Mouse (Mus musculus) liver, embryonic 13.5 days (tissue): ENCODE data around the gene Gm44805. TPM values are rescaled to one million over a fixed set of nuclear protein-coding genes. Genes with fewer than 3 reads are reported as not detected.

Source experiments
- ATAC-seq: fragments of 200-750 bp; cut with Nextera tagmentation; 2 replicates; pipeline ENCODE4 v1.8.0; 2017; ENCODE audit warnings: low read depth, mild to moderate bottlenecking, moderate number of reproducible peaks, moderate library complexity
- DNase-seq: peaks from one replicate; pipeline ENCODE4 v3.0.0; 2022
- H3K27ac ChIP-seq: fragments of 300-500 bp; sonication (generic); 2 replicates; pipeline ENCODE4 v1.5.1; 2015; ENCODE audit warnings: moderate library complexity, mild to moderate bottlenecking, inconsistent platforms
- H3K27me3 ChIP-seq: fragments of 300-500 bp; sonication (generic); 2 replicates; pipeline ENCODE4 v1.6.1; 2015; ENCODE audit warnings: mild to moderate bottlenecking, inconsistent platforms
- H3K36me3 ChIP-seq: fragments of 300-500 bp; sonication (generic); 2 replicates; pipeline ENCODE4 v1.6.1; 2015; ENCODE audit warnings: mild to moderate bottlenecking, inconsistent platforms
- H3K4me1 ChIP-seq: fragments of 300-500 bp; sonication (generic); replicated peaks from 2 replicates; pipeline ENCODE4 v1.6.1; 2015; ENCODE audit warnings: inconsistent platforms
- H3K4me2 ChIP-seq: fragments of 300-500 bp; sonication (generic); 2 replicates; pipeline ENCODE4 v1.6.1; 2015; ENCODE audit warnings: inconsistent platforms, mild to moderate bottlenecking, moderate library complexity
- H3K4me3 ChIP-seq: fragments of 300-500 bp; sonication (generic); replicated peaks from 2 replicates; pipeline ENCODE4 v1.5.1; 2015; ENCODE audit warnings: mild to moderate bottlenecking, inconsistent platforms
- H3K9ac ChIP-seq: fragments of 300-500 bp; sonication (generic); 2 replicates; pipeline ENCODE4 v1.6.1; 2015; ENCODE audit warnings: mild to moderate bottlenecking, inconsistent platforms
- H3K9me3 ChIP-seq: fragments of 300-500 bp; sonication (generic); replicated peaks from 2 replicates; pipeline ENCODE4 v1.6.1; 2016; ENCODE audit warnings: inconsistent platforms
- WGBS: fragments of 180-500 bp; shearing (Covaris S2); methylation state at CpG from one replicate; pipeline ENCODE4 v1.1.7; 2015; ENCODE audit not compliant: insufficient replicate concordance; 5-methylcytosine and 5-hydroxymethylcytosine counted together
- polyA plus RNA-seq: library from polyadenylated mRNA; unstranded; fragments of >200 nt; fragmentation: Nextera tagmentation; extraction: Ambion mirVana; gene quantifications from 2 replicates; pipeline ENCODE4 v1.2.1, GENCODE M21; 2015

The Gm44805 gene
- polyA plus RNA-seq, 1 experiment from 2014 or later: 7.5 TPM

DNA sequence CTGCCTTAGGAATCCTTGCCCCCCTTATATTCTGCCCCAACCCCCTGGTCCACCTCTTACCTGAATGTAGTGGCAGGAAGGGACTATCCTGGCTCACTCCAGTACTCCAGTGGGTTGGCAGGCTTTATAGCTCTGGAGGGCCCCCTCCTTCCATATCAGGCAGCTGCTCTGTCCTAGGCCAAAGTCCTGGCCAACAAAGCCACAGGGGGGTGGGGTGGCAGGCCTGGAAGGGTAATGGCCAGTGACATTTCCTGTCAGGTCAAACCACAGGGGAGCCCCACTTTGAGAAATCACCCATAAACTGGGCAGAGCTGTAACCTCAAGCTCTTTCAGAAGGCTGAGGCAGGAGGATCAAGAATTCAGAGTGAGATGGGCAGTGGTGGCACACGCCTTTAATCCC lies 4.6 kb downstream of the Gm44805 start:
- WGBS: 65% methylated on average over 1 of the region's 1 CpGs
- Histone ChIP-seq H3K27ac (peak overlapping the region; percentile 64), H3K36me3 (0 out of 2 replicates have a peak, but pooled peaks cover under 1% of the 10 kb centered on the region), H3K9me3 (no peaks in the 10 kb centered on the region), H3K4me1 (peaks cover 26% of the 10 kb centered on the region), H3K9ac (peak overlapping the region; percentile 38; the same call in 1 of the 2 replicates), H3K4me3 (peak overlapping the region; percentile 37), H3K27me3 (no peaks in the 10 kb centered on the region), H3K4me2 (peak overlapping the region; percentile 24; the same call in 1 of the 2 replicates)
- no peak for DNase-seq
- peak; percentile 59 for ATAC-seq

DNA sequence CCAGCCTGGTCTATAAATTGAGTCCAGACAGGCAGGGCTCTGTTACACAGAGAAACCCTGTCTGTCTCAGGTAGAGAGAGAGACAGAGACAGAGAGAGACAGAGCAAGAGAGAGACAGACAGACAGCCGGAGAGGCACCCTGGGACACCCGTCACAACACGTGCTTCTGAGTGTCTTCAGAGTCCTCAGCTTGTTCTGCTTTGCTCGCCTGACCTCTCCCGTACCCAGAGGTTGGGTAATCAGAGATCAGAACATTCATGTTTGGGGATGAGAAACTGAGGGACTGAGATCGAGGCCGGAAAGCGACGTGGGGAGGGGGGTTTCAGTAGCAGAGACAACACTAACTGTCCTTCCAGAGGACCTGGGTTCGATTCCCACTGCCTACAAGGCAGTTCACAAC lies 5.4 kb downstream of the Gm44805 start:
- 60% methylated on average over 10 of the region's 10 CpGs for WGBS
- ATAC-seq (no peak), DNase-seq (no peak)
- peak overlapping the region; percentile 38 for H3K9ac ChIP-seq
- no peaks in the 10 kb centered on the region for H3K27me3 ChIP-seq
- H3K4me3 ChIP-seq: peak overlapping the region; percentile 37
- H3K36me3 ChIP-seq: 0 out of 2 replicates have a peak, but pooled peaks cover 4% of the 10 kb centered on the region
- H3K9me3 ChIP-seq: no peaks in the 10 kb centered on the region
- H3K27ac ChIP-seq: peak overlapping the region; percentile 64
- peaks cover 18% of the 10 kb centered on the region for H3K4me1 ChIP-seq
- H3K4me2 ChIP-seq: peak overlapping the region; percentile 35

DNA sequence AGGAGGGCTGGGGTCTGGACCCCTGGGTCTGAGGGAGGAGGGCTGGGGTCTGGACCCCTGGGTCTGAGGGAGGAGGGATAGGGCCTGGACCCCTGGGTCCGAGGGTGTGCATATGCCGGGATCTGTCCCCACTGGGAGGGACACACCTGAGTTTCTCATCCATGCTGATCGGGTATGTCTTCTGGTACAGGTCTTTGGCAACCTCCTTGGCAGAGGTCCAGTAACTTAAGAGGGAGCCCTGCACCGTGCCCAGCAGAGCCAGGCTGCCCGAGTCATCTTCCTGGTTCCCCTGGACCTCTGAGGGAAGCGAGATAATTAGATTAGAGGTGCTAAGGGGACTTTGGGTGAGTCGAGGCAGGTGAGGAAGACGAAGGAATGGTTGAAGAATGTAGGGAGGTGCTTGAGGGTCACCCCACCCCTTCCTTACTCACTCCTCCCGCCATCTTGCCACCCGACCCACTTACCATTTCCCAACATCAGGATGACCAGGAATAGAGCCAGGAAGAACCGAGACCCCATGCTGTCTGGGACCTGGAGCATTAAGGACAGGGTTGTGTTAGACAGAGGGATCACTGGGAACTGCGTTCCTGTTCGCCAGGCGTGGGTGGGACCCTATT lies 8.0 kb downstream of the Gm44805 start:
- Histone ChIP-seq H3K36me3 (0 out of 2 replicates have a peak, but pooled peaks cover 4% of the 10 kb centered on the region), H3K27ac (no peak overlapping the region), H3K27me3 (no peaks in the 10 kb centered on the region), H3K4me1 (peaks cover 23% of the 10 kb centered on the region), H3K9ac (no peak overlapping the region), H3K9me3 (no peaks in the 10 kb centered on the region), H3K4me2 (no peak overlapping the region), H3K4me3 (no peak overlapping the region)
- no peak for DNase-seq
- ATAC-seq: no peak
- WGBS: 58% methylated on average over 14 of the region's 14 CpGs

DNA sequence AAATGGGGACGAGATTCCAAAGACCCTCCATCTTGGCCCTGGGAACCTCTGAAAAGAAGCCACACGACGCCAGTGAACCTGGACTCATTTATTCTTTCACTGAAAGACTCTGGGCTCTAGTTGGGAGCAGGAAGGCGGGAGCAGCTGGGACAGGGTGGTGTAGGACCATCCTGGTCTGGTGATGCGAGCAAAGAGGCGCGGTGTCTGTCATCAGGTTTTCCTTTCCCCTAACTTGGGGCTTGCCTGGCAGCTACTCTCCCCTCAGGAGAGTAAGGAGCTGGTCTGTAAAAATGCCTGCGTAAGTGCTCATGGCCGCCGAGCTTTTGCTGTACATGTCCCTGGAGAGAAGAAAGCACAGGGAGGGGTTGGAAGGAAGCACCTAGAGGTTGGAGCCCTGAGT lies 9.7 kb downstream of the Gm44805 start:
- Histone ChIP-seq H3K27me3 (no peaks in the 10 kb centered on the region), H3K27ac (no peak overlapping the region), H3K4me2 (no peak overlapping the region), H3K9ac (no peak overlapping the region), H3K4me3 (no peak overlapping the region), H3K9me3 (no peaks in the 10 kb centered on the region), H3K4me1 (peaks cover 15% of the 10 kb centered on the region), H3K36me3 (0 out of 2 replicates have a peak, but pooled peaks cover 4% of the 10 kb centered on the region)
- DNase-seq: no peak
- 68% methylated on average over 10 of the region's 10 CpGs for WGBS
- ATAC-seq: no peak

DNA sequence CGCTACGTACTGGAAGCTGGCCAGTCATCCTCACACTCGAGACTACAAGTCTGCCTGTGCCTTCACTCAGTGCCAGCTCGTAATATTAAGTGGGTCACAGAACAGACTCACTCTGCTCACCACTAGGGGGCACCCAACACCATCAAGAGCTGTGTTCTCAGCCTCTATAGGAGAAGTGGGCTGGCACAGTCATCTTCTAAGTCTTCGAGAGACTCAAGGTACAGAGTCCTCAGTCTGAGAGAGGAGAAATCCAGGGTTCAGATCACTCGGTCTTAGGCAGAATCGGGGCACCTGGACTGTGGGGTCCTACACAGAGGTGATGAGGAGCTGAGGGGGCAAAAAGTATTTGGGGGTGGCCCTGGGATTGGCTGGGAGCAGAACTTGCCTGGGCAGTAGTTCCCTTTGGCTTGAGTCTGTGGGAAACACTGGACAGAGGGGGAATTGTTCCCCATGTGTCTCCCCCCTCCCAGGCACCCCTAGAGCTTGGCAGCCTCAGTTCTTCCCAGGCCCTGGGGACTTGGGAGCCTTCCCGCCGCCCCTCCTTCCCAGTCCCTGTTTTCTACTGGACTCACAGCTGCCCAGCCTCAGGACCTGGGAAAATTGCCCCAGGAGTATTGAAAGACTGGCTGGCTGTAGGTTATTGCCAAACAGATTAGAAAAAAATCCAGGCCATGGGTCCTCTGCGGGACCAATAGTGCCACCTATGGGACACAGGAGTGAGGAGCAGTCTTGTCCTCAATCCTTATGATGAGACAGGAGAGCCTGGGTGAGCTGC lies 12.1 kb downstream of the Gm44805 start:
- Histone ChIP-seq H3K27ac (peak overlapping the region; percentile 80), H3K9ac (peak overlapping the region; percentile 31; the same call in 1 of the 2 replicates), H3K4me3 (no peak overlapping the region), H3K36me3 (0 out of 2 replicates have a peak, but pooled peaks cover 4% of the 10 kb centered on the region), H3K9me3 (no peaks in the 10 kb centered on the region), H3K4me2 (peak overlapping the region; percentile 33), H3K27me3 (no peaks in the 10 kb centered on the region), H3K4me1 (peaks cover 24% of the 10 kb centered on the region)
- WGBS: 5% methylated on average over 10 of the region's 10 CpGs
- DNase-seq: peak; percentile 76
- ATAC-seq: peak; percentile 53

- WGBS: 66% methylated on average over 2 of the region's 2 CpGs
- peaks cover 10% of the 10 kb centered on the region; the same call in 1 of the 2 replicates for H3K36me3 ChIP-seq
- H3K9ac ChIP-seq: no peak overlapping the region
Observed at GRCm38 (mm10) chr7:19667434-19667833, 13.8 kb downstream of the Gm44805 start.

DNA sequence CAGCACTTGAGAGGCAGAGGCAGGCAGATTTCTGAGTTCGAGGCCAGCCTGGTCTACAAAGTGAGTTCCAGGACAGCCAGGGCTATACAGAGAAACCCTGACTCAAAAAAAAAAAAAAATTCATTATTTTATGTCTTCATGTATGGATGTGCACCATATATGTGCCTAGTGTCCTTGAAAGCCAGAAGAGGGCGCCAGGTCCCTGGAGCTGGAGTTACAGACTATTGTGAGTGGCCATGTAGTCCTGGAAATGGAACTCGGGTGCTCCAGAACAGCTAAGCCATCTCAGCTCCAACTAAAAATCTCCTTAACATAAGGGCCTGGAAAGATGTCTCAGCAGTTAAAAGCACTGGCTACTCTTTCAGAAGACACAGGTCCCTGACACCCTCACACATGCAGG lies 14.5 kb downstream of the Gm44805 start:
- no peaks in the 10 kb centered on the region for H3K27me3 ChIP-seq
- no peak overlapping the region for H3K27ac ChIP-seq
- H3K9me3 ChIP-seq: no peaks in the 10 kb centered on the region
- H3K4me3 ChIP-seq: no peak overlapping the region
- H3K4me2 ChIP-seq: no peak overlapping the region
- WGBS: 61% methylated on average over 3 of the region's 3 CpGs
- peaks cover 15% of the 10 kb centered on the region for H3K36me3 ChIP-seq
- H3K9ac ChIP-seq: no peak overlapping the region
- ATAC-seq (no peak), DNase-seq (no peak)
- peaks cover 46% of the 10 kb centered on the region for H3K4me1 ChIP-seq

More at GRCm38 (mm10) chr7:19667434-19667833, 13.8 kb downstream of the Gm44805 start:
- no peak for DNase-seq
- Histone ChIP-seq H3K4me3 (no peak overlapping the region), H3K4me1 (peaks cover 41% of the 10 kb centered on the region), H3K27ac (no peak overlapping the region), H3K27me3 (no peaks in the 10 kb centered on the region), H3K4me2 (no peak overlapping the region), H3K9me3 (no peaks in the 10 kb centered on the region)
- ATAC-seq: no peak

- H3K4me1 ChIP-seq: peaks cover 46% of the 10 kb centered on the region
- H3K27ac ChIP-seq: peak within 1 kb of the TSS; percentile 93
- H3K9ac ChIP-seq: peak within 1 kb of the TSS; percentile 97
- ATAC-seq (peak; percentile 80), DNase-seq (peak; percentile 94)
- H3K36me3 ChIP-seq: peaks cover 23% of the 10 kb centered on the region
- WGBS: under 1% methylated on average over 61 of the region's 63 CpGs
- no peaks in the 10 kb centered on the region for H3K9me3 ChIP-seq
- no peaks in the 10 kb centered on the region for H3K27me3 ChIP-seq
- peak within 1 kb of the TSS; percentile 93 for H3K4me2 ChIP-seq
- H3K4me3 ChIP-seq: peak within 1 kb of the TSS; percentile 100
Observed at GRCm38 (mm10) chr7:19664955-19665841, 16.0 kb downstream of the Gm44805 start, which contains the start of gene Clptm1. TSS of gene Clptm1 (minus strand) at chr7:19665033.

GRCm38 (mm10) chr7:19664455-19664954 lies 16.7 kb downstream of the Gm44805 start:
- Histone ChIP-seq H3K27ac (peak overlapping the region; percentile 93), H3K9ac (peak overlapping the region; percentile 97), H3K36me3 (peaks cover 30% of the 10 kb centered on the region), H3K4me1 (peaks cover 40% of the 10 kb centered on the region), H3K27me3 (no peaks in the 10 kb centered on the region), H3K4me3 (peak overlapping the region; percentile 100), H3K9me3 (no peaks in the 10 kb centered on the region), H3K4me2 (peak overlapping the region; percentile 93)
- WGBS: under 1% methylated on average over 37 of the region's 37 CpGs
- ATAC-seq (peak; percentile 58), DNase-seq (no peak)

DNA sequence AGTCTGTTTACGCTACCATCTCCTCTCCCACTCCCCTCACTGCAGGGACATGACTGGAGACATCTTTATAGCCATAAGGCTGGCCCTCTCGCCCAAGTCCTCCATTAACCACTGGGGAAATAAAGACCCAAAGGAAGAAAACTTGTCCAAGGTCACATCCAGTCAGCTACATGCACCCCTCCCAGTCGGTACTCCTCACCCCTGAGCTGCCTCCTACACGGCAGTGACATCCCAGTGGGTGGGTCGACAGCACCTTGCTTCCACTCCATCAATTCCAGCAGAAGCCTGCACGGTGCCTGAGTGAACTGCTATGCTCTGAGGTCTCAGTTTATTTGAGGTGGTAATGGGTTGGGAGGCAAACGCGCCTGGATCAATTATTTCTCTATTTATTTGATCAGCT lies 17.3 kb downstream of the Gm44805 start:
- whole genome bisulfite sequencing: 13% methylated on average over 8 of the region's 8 CpGs
- Histone ChIP-seq H3K27ac (peak overlapping the region; percentile 93), H3K4me3 (peak overlapping the region; percentile 100), H3K9ac (peak overlapping the region; percentile 97), H3K4me1 (peaks cover 35% of the 10 kb centered on the region), H3K36me3 (peaks cover 36% of the 10 kb centered on the region), H3K4me2 (peak overlapping the region; percentile 93), H3K27me3 (no peaks in the 10 kb centered on the region), H3K9me3 (no peaks in the 10 kb centered on the region)
- peak; percentile 23 for DNase-seq
- ATAC-seq: no peak
